Mouse (Mus musculus): ENCODE data around the gene Pelp1.
"Not testable (repeated sequence)": the region's sequence is repeated elsewhere in the genome, so short reads cannot be mapped to it uniquely, and the experiment has no call there.

The Pelp1 gene

GRCm38 (mm10) chr11:70426598-70426997, 16.8 kb upstream of the Pelp1 start:
- DNase-seq (ENCODE audit: low read depth, low spot score), result not testable (repeated sequence)

DNA sequence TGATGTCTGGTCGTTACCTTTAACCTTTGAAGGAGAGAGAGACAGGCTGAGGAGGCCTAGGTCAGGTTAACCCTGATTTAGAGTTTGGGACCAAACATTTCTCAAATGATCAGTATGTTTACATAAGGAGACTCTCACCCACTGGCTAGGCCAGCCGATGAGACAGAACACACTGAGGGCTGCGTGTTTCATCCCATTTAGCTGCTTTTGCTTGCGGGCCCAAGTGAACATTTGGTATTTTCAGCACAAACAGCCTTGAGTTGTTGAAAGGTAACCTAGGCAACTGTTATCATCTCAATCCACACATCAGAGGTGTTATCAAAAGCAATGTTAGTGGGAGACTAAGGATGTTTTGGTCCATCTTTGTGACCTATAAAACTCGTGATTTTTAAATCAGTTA, 9.7 kb upstream of the Pelp1 start:
- DNase-seq (ENCODE audit: low read depth, low spot score), result no peak

- no peak for DNase-seq (ENCODE audit: low read depth, low spot score)
Measured at GRCm38 (mm10) chr11:70418199-70418598, 8.4 kb upstream of the Pelp1 start.

GRCm38 (mm10) chr11:70413961-70414360, 4.1 kb upstream of the Pelp1 start:
- peak; percentile 85 for DNase-seq (ENCODE audit: low read depth, low spot score)

GRCm38 (mm10) chr11:70412591-70412990, 2.8 kb upstream of the Pelp1 start:
- DNase-seq (ENCODE audit: low read depth, low spot score), result no peak

DNA sequence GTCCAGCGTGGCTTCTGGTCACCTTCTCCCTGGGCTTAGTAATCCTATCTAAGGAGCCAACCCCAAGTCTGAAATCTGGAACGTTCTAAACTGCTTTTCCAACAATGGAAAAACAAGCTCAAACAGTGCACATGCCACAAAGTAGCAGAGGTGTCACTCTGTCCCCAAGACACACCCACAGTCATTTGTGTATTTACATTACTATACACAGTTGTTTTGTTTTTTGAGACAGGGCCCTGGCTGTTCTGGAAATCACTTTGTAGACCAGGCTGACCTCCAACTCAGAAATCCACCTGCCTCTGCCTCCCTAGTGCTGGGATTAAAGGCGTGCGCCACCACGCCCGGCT, 439 bp upstream of the Pelp1 start:
- no peak for DNase-seq (ENCODE audit: low read depth, low spot score)

DNA sequence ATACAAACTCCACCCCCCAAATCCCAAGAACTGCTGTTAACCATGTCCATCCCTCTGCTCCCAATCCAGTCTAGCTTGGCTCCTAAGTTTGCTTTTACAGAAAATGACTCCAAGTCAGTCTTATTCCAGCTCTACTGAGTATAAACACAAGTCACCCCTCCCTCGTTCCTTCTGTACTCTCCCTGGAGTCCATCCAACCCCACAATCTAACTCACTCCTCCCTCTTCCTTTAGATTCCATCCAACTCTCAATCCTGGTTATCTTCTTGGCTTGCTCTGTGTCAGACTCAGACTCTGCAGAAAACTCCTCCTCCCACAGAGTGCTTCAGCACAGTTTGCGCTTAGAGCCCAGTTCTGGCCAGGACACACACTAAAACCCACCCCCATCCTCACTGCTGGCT, 6.2 kb downstream of the Pelp1 start:
- no peak for DNase-seq (ENCODE audit: low read depth, low spot score)

DNA sequence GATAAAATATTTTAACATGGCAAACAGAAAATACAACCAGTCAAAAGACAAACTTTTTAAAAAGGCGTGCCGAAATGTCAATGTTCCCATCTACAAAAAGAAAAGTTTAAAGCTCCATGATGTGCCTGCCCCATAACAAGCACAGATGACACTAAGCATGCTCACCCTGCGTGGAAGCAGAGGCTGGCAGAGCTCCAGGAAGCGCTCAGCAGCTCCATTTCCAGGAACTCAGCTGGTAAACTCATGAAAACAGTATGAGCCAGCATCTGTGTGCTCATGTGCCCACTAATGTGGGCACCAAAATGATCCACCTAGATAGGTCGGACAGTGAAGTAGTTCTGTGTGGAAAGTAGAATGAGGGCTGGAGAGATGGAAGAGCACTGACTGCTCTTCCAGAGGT, 20.4 kb downstream of the Pelp1 start:
- DNase-seq (ENCODE audit: low read depth, low spot score), result no peak

- no peak for DNase-seq (ENCODE audit: low read depth, low spot score)
Measured at GRCm38 (mm10) chr11:70387436-70387835, 22.4 kb downstream of the Pelp1 start.

GRCm38 (mm10) chr11:70384136-70384535, 25.7 kb downstream of the Pelp1 start:
- DNase-seq (ENCODE audit: low read depth, low spot score), result peak; percentile 14

- DNase-seq (ENCODE audit: low read depth, low spot score), result no peak
Measured at GRCm38 (mm10) chr11:70381330-70381729, 28.5 kb downstream of the Pelp1 start.

- no peak for DNase-seq (ENCODE audit: low read depth, low spot score)
Measured at GRCm38 (mm10) chr11:70380478-70381005, 29.3 kb downstream of the Pelp1 start.

DNA sequence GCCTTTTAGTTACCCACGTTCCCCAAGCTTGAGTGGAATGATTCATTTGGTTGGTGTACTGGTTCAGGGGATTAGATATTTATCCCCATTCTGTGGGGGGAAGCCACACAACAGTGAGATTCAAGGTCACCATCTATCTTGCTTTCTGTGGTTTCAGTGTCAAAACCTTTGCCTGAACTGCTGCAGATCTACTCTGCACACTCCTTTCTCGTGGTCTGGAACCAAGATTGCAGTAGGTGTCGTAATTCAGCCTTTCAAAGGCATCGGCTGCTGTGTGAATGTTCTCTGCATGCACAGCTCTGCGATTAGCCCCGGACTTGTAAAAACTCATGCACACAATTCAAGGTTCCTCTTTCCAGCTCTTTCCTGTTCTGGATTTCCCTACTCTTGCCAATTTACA, 33.8 kb downstream of the Pelp1 start:
- DNase-seq (ENCODE audit: low read depth, low spot score), result no peak

DNA sequence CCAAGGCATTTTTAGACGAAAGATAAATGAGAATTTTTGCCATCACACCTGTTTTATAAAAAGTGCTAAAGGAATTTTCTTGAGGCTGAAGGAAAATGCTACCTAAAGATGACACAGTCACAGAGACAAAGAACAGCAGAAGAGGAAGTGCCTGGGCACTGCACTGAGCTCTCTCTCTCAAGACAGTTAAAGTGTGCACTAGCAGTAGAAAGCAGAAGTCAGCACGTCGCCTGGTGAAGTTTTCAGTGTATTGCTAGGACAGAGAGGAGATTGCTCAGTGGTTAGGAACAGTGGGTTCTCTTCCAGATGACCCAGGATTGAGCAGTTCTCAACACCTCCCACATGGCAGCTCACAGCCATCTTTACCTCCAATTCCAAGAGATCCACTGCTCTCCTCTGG, 35.5 kb downstream of the Pelp1 start:
- no peak for DNase-seq (ENCODE audit: low read depth, low spot score)

DNA sequence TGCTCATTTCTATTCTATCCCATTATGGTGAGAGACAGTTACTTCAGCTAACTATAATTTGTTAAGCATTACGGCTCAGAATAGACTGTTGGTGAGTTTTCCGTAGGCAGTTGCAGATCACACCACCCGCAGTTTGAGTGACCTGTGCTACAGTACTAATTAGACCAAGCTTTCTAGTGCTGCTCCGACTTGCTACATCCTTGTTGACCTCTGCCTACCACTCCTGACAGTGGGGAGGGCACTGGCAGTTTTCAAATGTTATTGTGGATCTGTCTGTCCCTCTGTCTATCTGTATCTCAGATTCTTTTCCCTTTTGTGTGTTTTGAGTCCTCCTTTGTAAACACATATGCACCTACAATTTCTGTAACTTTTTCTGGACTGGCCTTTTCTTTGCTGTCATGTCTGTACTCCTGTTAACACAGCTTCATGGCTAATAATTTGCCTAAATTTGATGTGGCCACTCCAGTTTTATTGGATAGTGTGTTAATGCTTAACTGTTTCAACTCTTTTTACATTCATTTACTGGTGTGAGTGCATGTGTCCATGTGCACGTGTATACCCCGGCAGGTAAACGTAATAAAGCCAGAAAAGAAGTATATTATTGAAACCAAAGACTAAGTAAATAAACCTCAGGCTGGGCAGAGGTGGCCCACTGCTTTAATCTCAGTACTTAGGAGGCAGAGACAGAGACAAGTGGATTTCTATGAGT, 36.8 kb downstream of the Pelp1 start:
- DNase-seq (ENCODE audit: low read depth, low spot score), result no peak

GRCm38 (mm10) chr11:70372396-70372795, 37.4 kb downstream of the Pelp1 start:
- no peak for DNase-seq (ENCODE audit: low read depth, low spot score)

- DNase-seq (ENCODE audit: low read depth, low spot score), result not testable (repeated sequence)
Measured at GRCm38 (mm10) chr11:70368626-70369025, 41.2 kb downstream of the Pelp1 start.

GRCm38 (mm10) chr11:70367701-70368100, 42.1 kb downstream of the Pelp1 start:
- not testable (repeated sequence) for DNase-seq (ENCODE audit: low read depth, low spot score)

GRCm38 (mm10) chr11:70351868-70352267, 58.0 kb downstream of the Pelp1 start, which contains the start of gene Alox15:
Gene Alox15, minus strand, starts transcription at chr11:70352031.
- no peak for DNase-seq (ENCODE audit: low read depth, low spot score)

- DNase-seq (ENCODE audit: low read depth, low spot score), result no peak
Measured at GRCm38 (mm10) chr11:70348630-70349029, 61.2 kb downstream of the Pelp1 start.

DNA sequence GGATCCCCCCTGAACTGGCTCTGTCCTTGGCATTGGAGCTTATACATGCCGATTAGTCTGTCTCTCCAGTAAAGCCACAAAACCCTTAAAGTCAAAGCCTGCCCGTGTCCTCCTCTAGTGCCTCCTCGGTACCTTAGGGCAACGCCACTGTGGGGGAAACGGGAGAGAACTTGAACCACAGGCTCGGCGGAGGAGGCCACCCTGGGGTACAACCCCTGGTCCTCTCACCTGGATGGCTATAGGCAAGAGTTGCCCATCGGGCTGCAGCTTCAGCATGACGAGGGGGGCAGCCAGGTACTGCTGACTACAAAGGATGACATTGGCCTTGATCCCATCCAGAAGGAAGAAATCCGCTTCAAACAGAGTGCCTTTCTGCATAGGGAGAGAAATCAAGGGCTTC, 62.0 kb downstream of the Pelp1 start:
- DNase-seq (ENCODE audit: low read depth, low spot score), result no peak

DNA sequence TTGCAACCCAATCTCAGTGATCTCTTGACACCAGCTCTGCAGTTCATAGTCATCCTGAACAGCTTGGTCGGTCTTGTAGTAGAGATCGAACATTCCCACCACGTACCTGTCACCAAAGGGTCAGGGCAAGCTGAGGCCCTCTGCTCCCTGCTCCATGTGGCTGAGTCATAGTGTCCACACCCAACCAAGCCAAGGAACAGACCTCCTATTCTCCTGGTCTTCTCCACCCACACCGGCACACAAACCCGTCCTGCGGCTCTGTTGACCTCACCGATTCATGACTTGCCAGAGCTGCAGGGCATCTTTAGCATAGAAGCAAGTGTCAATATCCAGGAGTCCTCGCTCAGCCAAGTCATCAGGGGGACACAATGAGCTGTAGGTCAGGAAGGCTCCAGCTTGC, 64.3 kb downstream of the Pelp1 start:
- DNase-seq (ENCODE audit: low read depth, low spot score), result no peak

GRCm38 (mm10) chr11:70345061-70345460, 64.8 kb downstream of the Pelp1 start:
- DNase-seq (ENCODE audit: low read depth, low spot score), result no peak

All from mesoderm, embryonic 11.5 days (tissue).